Mouse (Mus musculus) bone marrow macrophage, adult 2 months (primary cell): ENCODE results near the gene Ccdc105.

ENCODE experiments used
- CTCF ChIP-seq: IDR thresholded peaks from 2 replicates; pipeline ENCODE4 v1.5.1; 2012; ENCODE audit warnings: low read depth, mild to moderate bottlenecking, low read length, moderate library complexity
- POLR2A ChIP-seq: IDR thresholded peaks from 2 replicates; pipeline ENCODE4 v1.6.1; 2012; ENCODE audit warnings: mild to moderate bottlenecking, low read depth, low read length, borderline replicate concordance

GRCm38 (mm10) chr10:78700881-78701280 lies 52.0 kb downstream of the Ccdc105 start:
- TF ChIP-seq POLR2A (no peak), CTCF (no peak)
